Mouse (Mus musculus) brain, adult 10 weeks (tissue): ENCODE data around the gene Hk1. TPM values are rescaled to one million over a fixed set of nuclear protein-coding genes. Genes with fewer than 3 reads are reported as not detected.

ENCODE experiments used
- polyA plus RNA-seq: library from polyadenylated mRNA; stranded (reverse); fragments of 350-450 nt; fragmentation: Illumina TruSeq; extraction: RNeasy Lipid Tissue Mini Kit (QIAGEN cat#74804); gene quantifications from one replicate; pipeline ENCODE4 v1.2.3, GENCODE M21; 2015; ENCODE audit warnings: low read depth, low replicate concordance

Gene Hk1
- 178 TPM for polyA plus RNA-seq

DNA sequence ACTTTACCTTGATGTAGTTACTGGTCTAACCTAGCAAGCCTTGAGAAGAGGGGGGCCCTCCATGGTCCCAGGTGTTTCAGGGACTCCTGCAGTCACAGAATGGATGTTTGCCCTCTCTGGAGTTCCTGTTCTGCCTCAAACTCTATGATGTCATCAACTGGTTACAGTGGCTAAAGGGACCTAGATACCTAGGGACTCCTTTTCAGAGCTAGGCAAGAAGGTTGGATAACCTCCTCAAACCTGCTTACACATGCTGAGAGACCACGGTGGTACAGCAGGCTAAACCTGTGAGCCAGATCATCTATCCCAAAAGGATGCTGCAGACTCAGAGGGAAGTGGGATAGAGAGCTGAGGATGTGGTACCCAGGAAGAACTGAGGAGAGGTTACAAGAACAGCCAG is at the start of gene Hk1:
Gene Hk1 (minus strand): TSS at position 101 of the 400 bp plus-strand sequence.

DNA sequence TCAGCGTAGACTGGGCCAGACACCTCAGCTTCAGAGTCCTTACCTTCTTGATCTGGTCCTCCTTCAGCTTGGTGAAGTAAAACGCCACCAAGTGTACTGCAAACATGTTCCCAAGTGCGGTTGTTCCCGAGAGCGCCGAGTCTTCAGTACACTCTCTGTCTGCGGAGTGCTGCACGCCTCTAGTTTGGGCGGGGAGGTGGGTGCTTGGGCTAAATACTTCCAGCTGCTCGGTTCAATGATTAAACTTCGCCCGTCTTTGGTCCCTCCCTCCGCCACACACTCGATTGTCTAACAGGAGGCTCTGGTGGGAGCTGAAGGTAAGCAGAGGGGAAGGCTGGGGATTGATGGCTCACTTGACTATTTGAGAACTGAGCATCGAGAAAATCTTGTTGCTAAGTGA is 42.5 kb upstream of the Hk1 start, which contains the start of gene Hkdc1:
Gene Hkdc1 (minus strand): TSS at position 237 of the 400 bp plus-strand sequence.

DNA sequence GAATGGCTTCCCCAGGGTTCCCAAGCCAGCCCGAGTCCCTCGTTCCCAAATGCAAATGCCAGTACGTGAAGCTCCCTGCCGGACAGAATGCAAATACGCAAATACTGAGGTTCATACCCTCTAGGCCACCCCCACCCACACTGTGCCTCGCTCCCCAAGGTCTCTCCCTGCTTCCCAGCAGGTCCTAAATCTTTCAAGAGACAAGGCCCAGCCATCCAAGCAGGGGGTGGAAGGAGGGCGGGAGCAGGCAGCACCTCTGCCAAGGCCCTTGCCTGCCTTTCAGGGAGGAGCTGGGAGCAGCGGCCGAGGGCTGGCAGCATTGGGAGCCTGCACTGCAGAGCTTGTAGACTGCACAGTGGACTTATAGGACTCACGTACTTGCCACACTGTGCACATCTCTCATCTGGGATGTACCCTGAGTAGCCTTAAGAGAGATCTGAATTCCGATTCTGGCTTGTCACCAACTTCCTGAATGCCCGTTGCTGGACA is 127.7 kb downstream of the Hk1 start, which contains the start of gene Tacr2:
Gene Tacr2 (plus strand): TSS at position 439 of the 489 bp plus-strand sequence.

GRCm38 (mm10) chr10:62230708-62231394 is 148.9 kb downstream of the Hk1 start, which contains the start of gene Tspan15:
Tspan15 (minus strand) TSS chr10:62231251.

Other genes with a start within 250 kb of the Hk1 start
- gene Neurog3, start 246.8 kb downstream of the Hk1 start, polyA plus RNA-seq = not detected
- 52.2 TPM for gene Fam241b, start 236.0 kb downstream of the Hk1 start, polyA plus RNA-seq
- gene Tspan15, start 148.7 kb downstream of the Hk1 start, polyA plus RNA-seq = 20.0 TPM
- not detected for gene Tacr2, start 127.5 kb downstream of the Hk1 start, polyA plus RNA-seq
- gene Hkdc1, start 42.6 kb upstream of the Hk1 start, polyA plus RNA-seq = 6.6 TPM
- gene 4930507D05Rik, start 69.6 kb upstream of the Hk1 start, polyA plus RNA-seq = 0.89 TPM
- gene Supv3l1, start 69.8 kb upstream of the Hk1 start, polyA plus RNA-seq = 26.2 TPM
- gene Vps26a, start 106.9 kb upstream of the Hk1 start, polyA plus RNA-seq = 65.6 TPM
- 22.4 TPM for gene Srgn, start 147.5 kb upstream of the Hk1 start, polyA plus RNA-seq
- 176 TPM for gene Kif1bp, start 198.5 kb upstream of the Hk1 start, polyA plus RNA-seq
- gene Ddx21, start 222.4 kb upstream of the Hk1 start, polyA plus RNA-seq = 14.9 TPM